Mouse (Mus musculus): ENCODE data around the gene Foxo3. TPM values are rescaled to one million over a fixed set of nuclear protein-coding genes. Genes with fewer than 3 reads are reported as not detected.

Foxo3 gene
- total and polyA plus RNA-seq, 2 experiments from 2014 or later: 5.4 to 51.9 TPM

- H3K27me3 ChIP-seq (ENCODE audit: control insufficient read depth, insufficient read depth, low read length): no peaks in the 10 kb centered on the region
- ATAC-seq (ENCODE audit: insufficient read depth, low read depth): no peak
- peaks cover 17% of the 10 kb centered on the region for H3K4me1 ChIP-seq (ENCODE audit: control insufficient read depth, insufficient read depth)
- H3K27ac ChIP-seq (ENCODE audit: low read depth): no peak overlapping the region
- H3K4me2 ChIP-seq (ENCODE audit: low read depth, low read length): no peak overlapping the region; the same call in 1 of the 2 replicates
- 61% methylated on average over 11 of the region's 11 CpGs for WGBS
- DNase-seq (ENCODE audit: low spot score): peak; percentile 4
- H3K9ac ChIP-seq (replicated peaks; ENCODE audit: low read depth, low read length): no peak overlapping the region
- H3K9me3 ChIP-seq (replicated peaks; ENCODE audit: control insufficient read depth, low read length): no peaks in the 10 kb centered on the region
- TF ChIP-seq EP300 (IDR thresholded peaks at IDR 0.05; ENCODE audit: low read depth): no peak
- TF ChIP-seq CTCF (IDR thresholded peaks at IDR 0.05; ENCODE audit: low read depth): no peak
- peaks cover 20% of the 10 kb centered on the region for H3K36me3 ChIP-seq (replicated peaks; ENCODE audit: control insufficient read depth, insufficient read depth, low read length)
- no peak overlapping the region for H3K4me3 ChIP-seq (ENCODE audit: low read depth, low read length)
Measured at GRCm38 (mm10) chr10:42271454-42272230, 4.9 kb downstream of the Foxo3 start.

GRCm38 (mm10) chr10:42270277-42271083 is 6.1 kb downstream of the Foxo3 start:
- no peak for TF ChIP-seq CTCF (IDR thresholded peaks at IDR 0.05; ENCODE audit: low read depth)
- TF ChIP-seq EP300 (IDR thresholded peaks at IDR 0.05; ENCODE audit: low read depth): no peak
- Histone ChIP-seq H3K36me3 (replicated peaks; ENCODE audit: control insufficient read depth, insufficient read depth, low read length) (peaks cover 32% of the 10 kb centered on the region), H3K9me3 (replicated peaks; ENCODE audit: control insufficient read depth, low read length) (no peaks in the 10 kb centered on the region), H3K9ac (replicated peaks; ENCODE audit: low read depth, low read length) (no peak overlapping the region), H3K4me1 (ENCODE audit: control insufficient read depth, insufficient read depth) (peaks cover 17% of the 10 kb centered on the region), H3K27ac (ENCODE audit: low read depth) (no peak overlapping the region; the same call in 1 of the 2 replicates), H3K27me3 (ENCODE audit: control insufficient read depth, insufficient read depth, low read length) (no peaks in the 10 kb centered on the region), H3K4me2 (ENCODE audit: low read depth, low read length) (peak overlapping the region; percentile 7; the same call in 1 of the 2 replicates), H3K4me3 (ENCODE audit: low read depth, low read length) (no peak overlapping the region)
- 44% methylated on average over 10 of the region's 10 CpGs for WGBS
- ATAC-seq (ENCODE audit: insufficient read depth, low read depth): no peak
- DNase-seq (ENCODE audit: low spot score): no peak

- Histone ChIP-seq H3K27me3 (ENCODE audit: control insufficient read depth, insufficient read depth, low read length) (no peaks in the 10 kb centered on the region), H3K9ac (replicated peaks; ENCODE audit: low read depth, low read length) (no peak overlapping the region), H3K4me2 (ENCODE audit: low read depth, low read length) (peak overlapping the region; percentile 4; the same call in 1 of the 2 replicates), H3K4me1 (ENCODE audit: control insufficient read depth, insufficient read depth) (peaks cover 12% of the 10 kb centered on the region), H3K36me3 (replicated peaks; ENCODE audit: control insufficient read depth, insufficient read depth, low read length) (peaks cover 42% of the 10 kb centered on the region), H3K27ac (ENCODE audit: low read depth) (peak overlapping the region; percentile 32; the same call in 1 of the 2 replicates), H3K4me3 (ENCODE audit: low read depth, low read length) (no peak overlapping the region), H3K9me3 (replicated peaks; ENCODE audit: control insufficient read depth, low read length) (no peaks in the 10 kb centered on the region)
- no peak for DNase-seq (ENCODE audit: low spot score)
- TF ChIP-seq CTCF (IDR thresholded peaks at IDR 0.05; ENCODE audit: low read depth): no peak
- WGBS: 67% methylated on average over 15 of the region's 15 CpGs
- ATAC-seq (ENCODE audit: insufficient read depth, low read depth): no peak
Measured at GRCm38 (mm10) chr10:42269281-42270025, 7.1 kb downstream of the Foxo3 start.

GRCm38 (mm10) chr10:42267811-42268545 is 8.6 kb downstream of the Foxo3 start:
- no peak for ATAC-seq (ENCODE audit: insufficient read depth, low read depth)
- DNase-seq (ENCODE audit: low spot score): no peak
- Histone ChIP-seq H3K36me3 (replicated peaks; ENCODE audit: control insufficient read depth, insufficient read depth, low read length) (peaks cover 45% of the 10 kb centered on the region), H3K9me3 (replicated peaks; ENCODE audit: control insufficient read depth, low read length) (no peaks in the 10 kb centered on the region), H3K27me3 (ENCODE audit: control insufficient read depth, insufficient read depth, low read length) (no peaks in the 10 kb centered on the region), H3K9ac (replicated peaks; ENCODE audit: low read depth, low read length) (no peak overlapping the region), H3K4me3 (ENCODE audit: low read depth, low read length) (no peak overlapping the region), H3K4me1 (ENCODE audit: control insufficient read depth, insufficient read depth) (no peaks in the 10 kb centered on the region; the same call in none of the 2 replicates), H3K27ac (ENCODE audit: low read depth) (no peak overlapping the region), H3K4me2 (ENCODE audit: low read depth, low read length) (no peak overlapping the region)
- TF ChIP-seq EP300 (IDR thresholded peaks at IDR 0.05; ENCODE audit: low read depth) (no peak), CTCF (IDR thresholded peaks at IDR 0.05; ENCODE audit: low read depth) (peak; percentile 12; the same call in 1 of the 2 replicates)
- 69% methylated on average over 5 of the region's 5 CpGs for WGBS
